7 mouse cellular contexts compared by ENCODE assay signal in the genomic region with DNA sequence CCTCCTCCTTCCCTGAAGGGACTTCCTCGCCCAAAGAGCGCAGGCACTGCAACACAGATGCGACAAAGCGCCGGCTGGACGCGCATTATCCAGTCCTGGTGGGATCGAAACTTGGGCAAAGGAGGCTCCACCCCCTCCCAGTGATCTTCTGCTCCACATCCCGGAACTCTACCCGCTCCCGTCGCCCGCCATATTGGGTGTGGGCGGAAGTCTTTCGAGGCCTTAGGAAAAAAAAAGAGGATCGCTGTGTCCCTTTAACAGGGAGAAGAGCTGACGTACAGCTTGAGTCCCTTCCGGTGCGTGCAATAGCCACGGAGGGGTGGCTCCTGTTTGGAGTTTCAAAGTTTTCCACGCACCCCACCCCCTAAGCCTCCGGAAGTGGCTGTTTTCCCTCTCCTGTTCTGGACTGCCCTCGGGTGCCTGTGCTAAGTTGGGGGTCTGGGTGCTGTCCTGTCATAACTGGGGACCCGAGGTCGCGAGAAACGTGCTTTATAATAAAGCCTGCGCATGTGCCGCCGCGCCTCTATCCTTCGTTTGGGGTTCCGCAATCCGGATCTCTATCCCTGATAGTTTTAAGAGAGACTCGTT. TPM values are rescaled to one million over a fixed set of nuclear protein-coding genes. Genes with fewer than 3 reads are reported as not detected.
DNase-seq lines count a peak whose midpoint lies in the region; ATAC-seq lines count a peak whose summit lies in the region.

No protein-coding gene starts in this region.

- DNase-seq in adrenal gland, postnatal 25 days, result peak; percentile 92
- DNase-seq in heart, adult 18-20 months, result peak; percentile 98 to 99
- DNase-seq in kidney, adult 8-10 months, result peak; percentile 96 to 98
- peak; percentile 69 to 82 for DNase-seq in spleen, postnatal 10 days (ENCODE audit: low spot score in 2 of 2)

- peak overlapping the region; percentile 98 for H3K27ac ChIP-seq in embryonic facial prominence, embryonic 12.5 days
- H3K27ac ChIP-seq in limb, embryonic 13.5 days, result peak overlapping the region; percentile 95
- peak overlapping the region; percentile 93 for H3K27ac ChIP-seq in midbrain, embryonic 16.5 days (ENCODE audit: low read length)

- H3K27me3 ChIP-seq in embryonic facial prominence, embryonic 12.5 days, result no peaks in the 10 kb centered on the region
- no peaks in the 10 kb centered on the region for H3K27me3 ChIP-seq in limb, embryonic 13.5 days
- H3K27me3 ChIP-seq in midbrain, embryonic 16.5 days (ENCODE audit: control insufficient read depth, insufficient read depth, low read depth, low read length), result no peaks in the 10 kb centered on the region

- H3K4me1 ChIP-seq in embryonic facial prominence, embryonic 12.5 days, result peaks cover 16% of the 10 kb centered on the region
- H3K4me1 ChIP-seq in limb, embryonic 13.5 days, result peaks cover 19% of the 10 kb centered on the region
- peaks cover 17% of the 10 kb centered on the region for H3K4me1 ChIP-seq in midbrain, embryonic 16.5 days (ENCODE audit: control insufficient read depth, insufficient read depth, low read length)

- peak overlapping the region; percentile 93 for H3K4me2 ChIP-seq in embryonic facial prominence, embryonic 12.5 days (replicated peaks)
- H3K4me2 ChIP-seq in limb, embryonic 13.5 days (replicated peaks), result peak overlapping the region; percentile 97
- peak overlapping the region; percentile 82 for H3K4me2 ChIP-seq in midbrain, embryonic 16.5 days (ENCODE audit: low read length)

- H3K9ac ChIP-seq in embryonic facial prominence, embryonic 12.5 days, result peak overlapping the region; percentile 77
- H3K9ac ChIP-seq in limb, embryonic 13.5 days, result peak overlapping the region; percentile 84
- H3K9ac ChIP-seq in midbrain, embryonic 16.5 days (ENCODE audit: low read depth, low read length), result peak overlapping the region; percentile 70

- H3K9me3 ChIP-seq in embryonic facial prominence, embryonic 12.5 days, result no peaks in the 10 kb centered on the region
- H3K9me3 ChIP-seq in limb, embryonic 13.5 days, result no peaks in the 10 kb centered on the region
- no peaks in the 10 kb centered on the region for H3K9me3 ChIP-seq in midbrain, embryonic 16.5 days (replicated peaks; ENCODE audit: control insufficient read depth, low read length, poor library complexity, severe bottlenecking)

- peak overlapping the region; percentile 61 for H3K4me3 ChIP-seq in embryonic facial prominence, embryonic 12.5 days
- H3K4me3 ChIP-seq in limb, embryonic 13.5 days, result peak overlapping the region; percentile 69
- H3K4me3 ChIP-seq in midbrain, embryonic 16.5 days (ENCODE audit: low read depth, low read length), result peak overlapping the region; percentile 61

- under 1% methylated on average over 35 of the region's 35 CpGs for WGBS in embryonic facial prominence, embryonic 12.5 days
- under 1% methylated on average over 35 of the region's 35 CpGs for WGBS in limb, embryonic 13.5 days
- under 1% methylated on average over 35 of the region's 35 CpGs for WGBS in midbrain, embryonic 16.5 days

- H3K36me3 ChIP-seq in embryonic facial prominence, embryonic 12.5 days, result peaks cover 32% of the 10 kb centered on the region
- peaks cover 36% of the 10 kb centered on the region for H3K36me3 ChIP-seq in limb, embryonic 13.5 days
- no peaks in the 10 kb centered on the region for H3K36me3 ChIP-seq in midbrain, embryonic 16.5 days (ENCODE audit: control insufficient read depth, insufficient read depth, low read length)

- ATAC-seq in embryonic facial prominence, embryonic 12.5 days (ENCODE audit: insufficient number of reproducible peaks, insufficient read depth, low FRiP score, low TSS enrichment), result peak; percentile 77
- ATAC-seq in limb, embryonic 13.5 days (ENCODE audit: low FRiP score, low read depth), result peak; percentile 83
- ATAC-seq in midbrain, embryonic 16.5 days, result peak; percentile 84

RNA-seq across cellular contexts. Expression of gene Gpr137, which starts 9.2 kb away (rescaled TPM):
- 48.7 and 54.8 TPM in 2 replicates for total RNA-seq in adrenal gland, postnatal 25 days (2021)
- 28.4 and 32.7 TPM in 2 replicates for polyA plus RNA-seq in embryonic facial prominence, embryonic 12.5 days (2016; fragmentation: Nextera tagmentation; extraction: Ambion mirVana)
- total RNA-seq in heart, adult 18-20 months (2021), result 10 to 100 TPM; 32.4 to 33.0 TPM
- 28.6 and 33.0 TPM in 2 replicates for polyA plus RNA-seq in limb, embryonic 13.5 days (2015; fragmentation: Nextera tagmentation; extraction: Ambion mirVana)
- polyA plus RNA-seq in midbrain, embryonic 16.5 days (2015; fragmentation: Nextera tagmentation; extraction: Ambion mirVana), result 68.8 and 69.7 TPM in 2 replicates

RNA-seq across cellular contexts. Expression of gene Bad, which starts 9.8 kb away (rescaled TPM):
- 44.1 and 53.7 TPM in 2 replicates for total RNA-seq in adrenal gland, postnatal 25 days (2021)
- 75.0 and 77.6 TPM in 2 replicates for polyA plus RNA-seq in embryonic facial prominence, embryonic 12.5 days (2016; fragmentation: Nextera tagmentation; extraction: Ambion mirVana)
- total RNA-seq in heart, adult 18-20 months (2021), result 10 to 100 TPM; 21.1 to 22.4 TPM
- polyA plus RNA-seq in limb, embryonic 13.5 days (2015; fragmentation: Nextera tagmentation; extraction: Ambion mirVana), result 73.4 and 87.0 TPM in 2 replicates
- polyA plus RNA-seq in midbrain, embryonic 16.5 days (2015; fragmentation: Nextera tagmentation; extraction: Ambion mirVana), result 84.7 and 92.5 TPM in 2 replicates

RNA-seq across cellular contexts. Expression of gene Kcnk4, which starts 17.2 kb away (rescaled TPM):
- total RNA-seq in adrenal gland, postnatal 25 days (2021), result 0.12 TPM in 1 of 2 replicates, not detected in the other
- 0.62 and 0.65 TPM in 2 replicates for polyA plus RNA-seq in embryonic facial prominence, embryonic 12.5 days (2016; fragmentation: Nextera tagmentation; extraction: Ambion mirVana)
- total RNA-seq in heart, adult 18-20 months (2021), result not detected
- 0.49 and 0.85 TPM in 2 replicates for polyA plus RNA-seq in limb, embryonic 13.5 days (2015; fragmentation: Nextera tagmentation; extraction: Ambion mirVana)
- 7.7 and 11.7 TPM in 2 replicates for polyA plus RNA-seq in midbrain, embryonic 16.5 days (2015; fragmentation: Nextera tagmentation; extraction: Ambion mirVana)

RNA-seq across cellular contexts. Expression of gene Ppp1r14b, which starts 23.3 kb away (rescaled TPM):
- 140 and 178 TPM in 2 replicates for total RNA-seq in adrenal gland, postnatal 25 days (2021)
- 255 and 291 TPM in 2 replicates for polyA plus RNA-seq in embryonic facial prominence, embryonic 12.5 days (2016; fragmentation: Nextera tagmentation; extraction: Ambion mirVana)
- 10 to 100 TPM; 78.3 to 95.2 TPM for total RNA-seq in heart, adult 18-20 months (2021)
- polyA plus RNA-seq in limb, embryonic 13.5 days (2015; fragmentation: Nextera tagmentation; extraction: Ambion mirVana), result 151 and 168 TPM in 2 replicates
- polyA plus RNA-seq in midbrain, embryonic 16.5 days (2015; fragmentation: Nextera tagmentation; extraction: Ambion mirVana), result 111 and 136 TPM in 2 replicates

RNA-seq across cellular contexts. Expression of gene Plcb3, which starts 24.8 kb away (rescaled TPM):
- 49.1 and 59.8 TPM in 2 replicates for total RNA-seq in adrenal gland, postnatal 25 days (2021)
- polyA plus RNA-seq in embryonic facial prominence, embryonic 12.5 days (2016; fragmentation: Nextera tagmentation; extraction: Ambion mirVana), result 47.4 and 48.7 TPM in 2 replicates
- total RNA-seq in heart, adult 18-20 months (2021), result 10 to 100 TPM; 14.7 TPM
- 36.8 and 40.0 TPM in 2 replicates for polyA plus RNA-seq in limb, embryonic 13.5 days (2015; fragmentation: Nextera tagmentation; extraction: Ambion mirVana)
- polyA plus RNA-seq in midbrain, embryonic 16.5 days (2015; fragmentation: Nextera tagmentation; extraction: Ambion mirVana), result 9.7 and 10.7 TPM in 2 replicates

Comparison
In these comparisons a context has a peak if more than half of its experiments do, and no peak if none do; other contexts are left out.
1. Peak in every context shown above with its lines: DNase-seq, ATAC-seq, H3K4me3 ChIP-seq and H3K27ac ChIP-seq.